ENCODE assay signal across 8 mouse cellular contexts in genomic region chrX:102643823-102644572, GRCm38 (mm10). TPM values are rescaled to one million over a fixed set of nuclear protein-coding genes. Genes with fewer than 3 reads are reported as not detected.
DNase-seq lines count a peak whose midpoint lies in the region; ATAC-seq and TF ChIP-seq lines count a peak whose summit lies in the region.

Phka1 (minus strand) TSS chrX:102644246.

- no peak for ATAC-seq in CD4-positive, CD25-positive, alpha-beta regulatory T cell, adult 4 months
- ATAC-seq in kidney, embryonic 16.5 days (ENCODE audit: low FRiP score, low TSS enrichment), result peak; percentile 92

- peak; percentile 5 for DNase-seq in CD4-positive, CD25-positive, alpha-beta regulatory T cell, adult 2 months (ENCODE audit: low read depth, low spot score)
- DNase-seq in heart, embryonic 10.5 days (ENCODE audit: low spot score), result peak; percentile 79
- DNase-seq in liver, result peak; percentile 69
- DNase-seq in monocyte, adult 2 months (ENCODE audit: low read depth in 1 of 2, low spot score in 2 of 2), result peak; percentile 8 to 32
- DNase-seq in spleen, postnatal 36 days (ENCODE audit: low spot score in 2 of 2), result peak; percentile 82 to 84

- peak within 1 kb of the TSS; percentile 68 for H3K9ac ChIP-seq in kidney, embryonic 16.5 days (replicated peaks; ENCODE audit: low read length)

- no peaks in the 10 kb centered on the region for H3K4me1 ChIP-seq in embryonic fibroblast, embryonic 13.5 days (ENCODE audit: control insufficient read depth, insufficient read depth, low read length)
- H3K4me1 ChIP-seq in heart, embryonic 10.5 days, result no peaks in the 10 kb centered on the region
- no peaks in the 10 kb centered on the region for H3K4me1 ChIP-seq in kidney, embryonic 16.5 days (ENCODE audit: insufficient read depth, low read length)

- H3K27me3 ChIP-seq in heart, embryonic 10.5 days (ENCODE audit: insufficient read depth, poor library complexity, severe bottlenecking), result peaks cover 22% of the 10 kb centered on the region
- peaks cover 20% of the 10 kb centered on the region for H3K27me3 ChIP-seq in kidney, embryonic 16.5 days (ENCODE audit: insufficient read depth, low read length)

- peak; percentile 53; the same call in 1 of the 2 replicates for TF ChIP-seq POLR2A in embryonic fibroblast, embryonic 13.5 days (IDR thresholded peaks at IDR 0.05; ENCODE audit: low read depth, low read length)

- no peaks in the 10 kb centered on the region for H3K9me3 ChIP-seq in heart, embryonic 10.5 days
- H3K9me3 ChIP-seq in kidney, embryonic 16.5 days (ENCODE audit: low read length), result no peaks in the 10 kb centered on the region

- WGBS in heart, embryonic 10.5 days, result 17% methylated on average over 60 of the region's 60 CpGs
- WGBS in kidney, embryonic 16.5 days, result 15% methylated on average over 53 of the region's 60 CpGs

- peak within 1 kb of the TSS; percentile 94 for H3K4me3 ChIP-seq in embryonic fibroblast, embryonic 13.5 days (ENCODE audit: insufficient read depth, low read length)
- H3K4me3 ChIP-seq in heart, embryonic 10.5 days, result peak within 1 kb of the TSS; percentile 67
- peak within 1 kb of the TSS; percentile 62 for H3K4me3 ChIP-seq in kidney, embryonic 16.5 days (ENCODE audit: low read length)

- TF ChIP-seq CTCF in embryonic fibroblast, embryonic 13.5 days (IDR thresholded peaks at IDR 0.05; ENCODE audit: borderline replicate concordance, insufficient read depth, low read length), result no peak

- no peak within 1 kb of the TSS; the same call in 1 of the 2 replicates for H3K27ac ChIP-seq in embryonic fibroblast, embryonic 13.5 days (ENCODE audit: insufficient read depth, low read length)
- peak within 1 kb of the TSS; percentile 83 for H3K27ac ChIP-seq in heart, embryonic 10.5 days
- H3K27ac ChIP-seq in kidney, embryonic 16.5 days (ENCODE audit: low read length), result 0 out of 2 replicates have a peak within 1 kb of the TSS, but pooled peaks have one; percentile 10

- H3K36me3 ChIP-seq in heart, embryonic 10.5 days, result no peaks in the 10 kb centered on the region
- H3K36me3 ChIP-seq in kidney, embryonic 16.5 days (ENCODE audit: insufficient read depth, low read length), result no peaks in the 10 kb centered on the region

- peak within 1 kb of the TSS; percentile 61 for H3K4me2 ChIP-seq in kidney, embryonic 16.5 days (replicated peaks; ENCODE audit: low read depth, low read length)

RNA-seq across cellular contexts. Expression of gene Phka1, which starts in this region (rescaled TPM):
- under 1 TPM; 0.11 to 0.25 TPM for polyA plus RNA-seq in CD4-positive, CD25-positive, alpha-beta regulatory T cell, adult 4 months (2017; shearing (Covaris generic))
- 10.4 and 11.5 TPM in 2 replicates for polyA plus RNA-seq in embryonic fibroblast, embryonic 13.5 days (2011; ENCODE audit: insufficient read length, low read depth, missing spikeins)
- polyA plus RNA-seq in heart, embryonic 10.5 days (2016; fragmentation: Nextera tagmentation; extraction: Ambion mirVana), result 9.8 and 11.6 TPM in 2 replicates
- 7.6 and 9.6 TPM in 2 replicates for polyA plus RNA-seq in kidney, embryonic 16.5 days (2015; fragmentation: Nextera tagmentation; extraction: Ambion mirVana)

Comparison
In these comparisons a context has a peak if more than half of its experiments do, and no peak if none do; other contexts are left out.
1. DNase-seq: peak in every context shown above with its lines; median percentile 83 in spleen, postnatal 36 days; 79 in heart, embryonic 10.5 days; 69 in liver; 20 in monocyte, adult 2 months; 5 in CD4-positive, CD25-positive, alpha-beta regulatory T cell, adult 2 months.